Mouse (Mus musculus) adrenal gland, adult 8-10 months (tissue): ENCODE measurements around the gene Gnb1l. TPM values are rescaled to one million over a fixed set of nuclear protein-coding genes. Genes with fewer than 3 reads are reported as not detected.

Source experiments
- DNase-seq: peaks from one replicate; pipeline ENCODE4 v3.0.0; 2022
- total RNA-seq, 4 experiments: library from RNA; stranded (reverse); gene quantifications; 2 replicates each; pipeline ENCODE4 v1.2.4; 2022

The Gnb1l gene
- total RNA-seq, 4 experiments from 2014 or later: 5.1 to 7.0 (median 6.1) TPM

DNA sequence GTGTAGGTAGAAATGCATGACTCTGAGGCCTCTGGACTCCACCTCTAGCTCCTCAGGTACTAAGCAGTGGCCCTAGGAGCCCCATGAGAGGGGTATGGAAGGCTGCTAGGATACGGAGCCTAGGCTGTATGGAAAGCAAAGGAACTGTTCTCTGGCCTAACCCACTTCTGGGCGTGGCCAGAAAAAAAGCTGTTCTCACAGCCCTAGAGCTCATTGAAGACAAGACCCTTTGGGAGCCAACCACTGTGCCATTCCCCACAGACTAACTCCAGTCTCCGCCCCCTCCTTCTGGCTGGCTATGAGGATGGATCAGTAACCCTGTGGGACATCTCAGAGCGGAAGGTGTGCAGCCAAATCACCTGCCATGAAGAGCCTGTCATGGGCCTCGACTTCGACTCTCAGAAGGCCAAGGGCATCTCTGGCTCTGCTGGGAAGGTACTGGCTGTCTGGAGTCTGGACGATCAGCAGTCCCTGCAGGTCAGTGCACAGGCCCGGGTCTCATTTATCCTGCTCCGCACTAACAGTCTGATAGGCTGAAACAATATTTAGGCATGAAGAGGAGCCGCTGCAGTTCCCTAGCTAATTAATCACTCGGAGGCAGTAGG, 53.7 kb downstream of the Gnb1l start:
- no peak for DNase-seq

DNA sequence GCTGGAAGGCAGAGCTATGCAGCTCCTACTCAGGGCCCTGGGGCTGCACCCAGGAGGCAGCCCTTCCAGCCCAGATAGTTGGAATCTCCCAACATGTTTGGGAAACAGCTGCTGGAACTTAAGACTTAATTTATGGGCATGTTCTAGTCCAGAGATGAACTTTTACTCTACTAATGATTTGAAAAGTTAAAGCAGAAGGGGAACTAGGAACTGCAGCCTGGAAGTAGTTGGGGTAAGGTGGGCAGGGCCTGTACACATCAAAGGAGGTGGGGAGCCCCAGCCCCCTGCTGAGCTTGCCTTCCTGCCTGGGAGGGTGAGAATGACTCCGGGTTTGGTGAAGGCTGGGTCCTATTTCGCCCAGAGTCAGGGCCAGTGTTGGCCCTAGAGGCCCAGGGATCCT, 56.2 kb downstream of the Gnb1l start:
- no peak for DNase-seq

- DNase-seq: no peak
Observed at GRCm38 (mm10) chr16:18555235-18555935, 56.9 kb downstream of the Gnb1l start.

DNA sequence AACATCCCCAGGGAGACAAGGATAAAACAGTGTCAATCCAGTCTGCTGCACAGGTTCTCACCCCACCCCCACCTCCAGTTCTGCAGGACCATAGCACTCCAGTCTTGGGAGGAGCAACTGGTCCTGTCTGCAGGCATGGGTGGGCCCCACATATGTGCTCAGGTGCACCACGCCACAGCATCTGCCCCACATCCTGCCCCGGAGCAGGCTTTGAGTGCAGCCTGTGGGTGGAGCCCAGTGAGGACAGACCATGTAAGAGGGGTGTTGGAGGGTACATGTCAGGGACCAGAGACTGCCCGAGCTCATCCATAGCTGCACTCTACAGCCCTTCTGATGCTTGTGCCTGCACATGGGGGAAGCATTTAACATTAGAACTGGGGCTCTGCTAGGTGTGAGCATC, 57.9 kb downstream of the Gnb1l start:
- no peak for DNase-seq

DNA sequence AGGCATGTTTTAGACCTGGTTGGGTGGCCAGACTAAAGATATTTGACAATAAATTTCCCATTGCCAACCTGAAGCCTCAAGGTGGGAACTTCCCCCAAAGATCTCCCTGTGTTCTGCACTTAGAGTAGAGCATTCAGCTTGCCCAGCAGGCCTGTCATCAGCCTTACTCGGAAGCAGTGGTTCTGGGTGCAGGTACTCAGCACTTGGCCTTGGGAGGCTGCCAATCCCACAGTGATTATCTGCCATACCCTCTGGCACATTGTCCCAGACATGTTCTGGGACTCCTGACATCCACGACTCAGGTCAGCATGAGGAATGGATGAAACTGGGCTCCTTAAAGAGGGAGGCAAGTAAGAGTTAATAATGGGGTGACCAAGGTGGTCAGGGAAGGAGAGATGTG, 66.0 kb downstream of the Gnb1l start:
- DNase-seq: no peak

DNA sequence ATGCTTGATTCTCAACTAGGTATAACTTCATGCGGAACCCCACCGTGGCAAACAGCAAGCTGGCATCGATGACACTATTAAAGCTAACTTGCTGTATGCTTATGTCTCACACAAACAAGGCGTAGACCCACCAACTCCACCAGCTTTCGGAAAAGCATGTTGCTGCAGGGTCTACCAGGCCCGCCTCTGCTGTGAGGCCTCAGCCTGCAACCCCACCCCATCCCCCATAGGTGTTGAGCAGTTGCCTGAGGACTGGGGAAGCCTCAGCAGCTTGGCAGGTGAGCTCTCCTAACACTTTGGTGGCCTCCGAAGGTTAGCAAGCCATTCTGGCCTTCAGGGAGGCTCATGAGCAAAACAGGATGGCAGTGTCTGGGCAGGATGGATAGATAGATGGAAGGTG, 70.1 kb downstream of the Gnb1l start:
- no peak for DNase-seq

DNA sequence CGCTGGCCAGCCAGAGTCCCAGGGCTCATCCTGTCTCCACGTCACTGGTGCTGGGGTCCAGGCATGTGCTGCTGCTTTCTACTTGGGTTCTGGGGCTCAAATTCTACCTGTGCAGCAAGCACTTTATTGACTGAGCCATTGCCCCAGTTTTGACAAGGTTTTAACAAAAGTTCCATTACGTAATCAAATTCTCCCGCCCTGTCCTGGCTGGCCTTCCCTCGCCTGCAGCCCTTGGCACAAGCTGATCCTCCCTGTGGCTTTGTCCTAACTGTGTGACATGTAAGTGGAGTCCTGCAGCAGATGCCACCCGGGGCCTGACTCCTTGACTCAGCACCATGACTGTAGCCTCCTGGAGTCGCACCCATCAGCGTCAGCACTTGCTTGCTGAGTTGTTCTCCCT, 75.7 kb downstream of the Gnb1l start:
- DNase-seq: peak; percentile 33

DNA sequence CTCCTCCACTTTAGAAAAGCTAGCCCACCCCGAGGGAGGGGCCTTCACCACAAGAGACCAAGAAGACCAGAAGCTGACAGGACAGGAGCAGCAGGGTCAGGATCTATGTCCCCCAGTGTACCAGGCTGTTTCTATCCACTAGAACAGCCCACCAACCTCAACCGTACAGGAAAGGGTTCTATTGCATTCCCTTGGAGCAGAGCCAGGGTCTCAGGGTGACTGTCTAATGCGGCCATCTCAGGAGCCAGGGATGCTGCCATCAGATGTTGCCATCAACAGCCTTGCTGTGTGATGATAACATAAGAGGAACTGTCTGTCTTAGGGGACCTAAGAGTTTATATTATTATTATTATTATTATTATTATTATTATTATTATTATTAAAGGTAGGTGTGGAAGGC, 78.6 kb downstream of the Gnb1l start:
- no peak for DNase-seq

- DNase-seq: no peak
Observed at GRCm38 (mm10) chr16:18577599-18578160, 79.2 kb downstream of the Gnb1l start.

DNA sequence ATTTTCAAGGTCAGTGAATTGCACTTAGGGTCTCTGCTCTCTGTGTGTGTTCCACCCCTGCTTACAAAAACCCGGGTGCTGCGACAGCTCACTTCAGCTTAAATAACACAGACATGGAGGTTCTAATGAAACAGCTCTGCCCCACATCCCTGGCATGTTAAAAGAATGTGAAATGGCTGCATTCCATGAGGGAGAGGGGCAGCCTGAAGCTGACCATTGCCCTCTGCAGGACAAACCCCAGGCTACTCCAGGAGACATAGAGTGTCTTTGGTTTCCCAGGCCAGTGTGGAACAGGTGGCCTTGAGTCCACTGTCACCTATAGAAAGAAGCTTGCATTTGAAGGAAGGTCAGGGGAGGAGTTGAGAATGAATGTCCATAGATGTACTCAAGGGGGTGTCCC, 81.9 kb downstream of the Gnb1l start:
- no peak for DNase-seq

GRCm38 (mm10) chr16:18581050-18581622, 82.6 kb downstream of the Gnb1l start:
- no peak for DNase-seq

- no peak for DNase-seq
Observed at GRCm38 (mm10) chr16:18581623-18582205, 83.2 kb downstream of the Gnb1l start.

DNA sequence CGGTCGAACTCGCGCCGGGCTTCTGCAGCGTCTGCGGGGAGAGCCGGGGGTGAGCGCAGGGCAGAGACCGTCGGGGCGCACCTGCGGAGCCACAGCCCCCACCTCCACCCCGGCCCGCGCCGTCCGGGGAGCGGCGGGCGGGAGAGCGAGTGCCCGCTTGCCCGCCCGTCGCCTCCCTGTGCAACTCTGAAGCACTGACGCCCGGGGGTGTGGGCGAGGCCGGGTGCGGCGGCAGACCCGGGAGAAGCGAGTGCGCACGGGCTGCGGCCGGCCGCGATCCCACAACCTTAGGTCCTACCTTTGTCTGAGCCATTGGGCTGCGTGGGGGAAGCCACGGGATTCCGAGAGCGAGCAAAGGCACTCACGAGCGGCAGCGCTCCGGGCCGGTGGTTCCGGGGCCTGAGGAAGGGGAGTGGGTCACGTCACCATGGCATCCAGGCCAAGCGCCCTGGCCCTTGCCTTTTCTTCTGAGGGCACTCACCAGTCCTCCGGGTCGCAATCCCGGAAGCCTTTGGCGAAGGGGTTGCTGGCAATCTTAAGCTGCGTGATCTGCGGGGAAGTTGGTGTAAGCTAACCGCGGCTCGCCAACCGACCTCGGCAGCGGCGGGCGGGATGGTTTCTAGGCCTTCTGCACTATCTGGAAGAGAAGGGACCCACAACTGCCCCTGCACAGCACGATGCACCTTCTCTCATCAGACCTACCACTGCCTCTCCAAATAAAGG, 84.1 kb downstream of the Gnb1l start:
- no peak for DNase-seq

- no peak for DNase-seq
Observed at GRCm38 (mm10) chr16:18583169-18583568, 84.7 kb downstream of the Gnb1l start.

DNA sequence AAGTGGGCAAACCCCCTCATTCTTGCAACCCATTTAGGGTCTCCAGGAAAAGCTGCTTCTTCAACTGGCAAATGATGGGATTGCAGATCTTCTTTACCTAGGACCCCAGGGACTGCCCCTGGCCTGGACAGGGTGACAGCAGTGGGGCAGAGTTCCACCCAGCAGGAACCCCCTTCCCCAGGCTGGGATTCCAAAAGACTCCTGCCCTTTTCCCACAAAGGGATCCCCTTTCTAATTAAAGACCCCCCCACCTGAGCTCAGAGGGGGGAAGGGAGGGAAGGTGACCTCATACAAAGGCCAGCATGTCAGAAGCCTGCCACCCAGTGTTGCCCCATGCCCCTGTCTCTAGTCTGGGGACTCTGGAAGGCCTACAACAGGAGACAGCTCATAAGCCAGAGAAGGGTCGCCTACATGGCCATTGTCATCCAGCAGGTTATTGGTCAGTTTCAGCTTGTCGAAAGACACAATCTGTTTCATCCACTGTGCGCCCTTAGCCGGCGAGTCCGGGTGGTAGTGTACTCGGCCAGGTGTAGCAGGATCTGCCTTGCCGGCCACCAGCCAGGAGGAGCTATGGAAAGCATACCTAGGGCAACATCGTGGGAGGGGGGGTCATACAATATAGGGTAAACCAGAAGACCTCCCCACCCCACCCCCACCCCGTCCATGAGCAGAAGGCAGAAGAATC, 85.3 kb downstream of the Gnb1l start:
- DNase-seq: no peak

- DNase-seq: no peak
Observed at GRCm38 (mm10) chr16:18584901-18585510, 86.5 kb downstream of the Gnb1l start.

- DNase-seq: no peak
Observed at GRCm38 (mm10) chr16:18585676-18586075, 87.2 kb downstream of the Gnb1l start.

- DNase-seq: no peak
Observed at GRCm38 (mm10) chr16:18586076-18586905, 87.8 kb downstream of the Gnb1l start.

GRCm38 (mm10) chr16:18586906-18587546, 88.5 kb downstream of the Gnb1l start:
- DNase-seq: no peak
